Mouse (Mus musculus): ENCODE measurements at regions not wholly inside any gene's neighbourhood (a gene's known extent, or its start where the extent isn't known, plus 50 kb on each side); places are given as distances from the start of the nearest gene placed in this dataset.

GRCm38 (mm10) chr5:45368451-45368850, 81.6 kb downstream of the Qdpr start:
- TF ChIP-seq POLR2A (IDR thresholded peaks at IDR 0.05; ENCODE audit: borderline replicate concordance, extremely low read depth, low read depth, low read length) (no peak), CTCF (IDR thresholded peaks at IDR 0.05; ENCODE audit: insufficient read depth, low read length) (no peak)

Data from lung, adult 2 months (tissue).